Comparison of ENCODE assay signal across 26 mouse cellular contexts in genomic region chr11:119806539-119806938, GRCm38 (mm10).
DNase-seq lines count a peak whose midpoint lies in the region; ATAC-seq lines count a peak whose summit lies in the region.
"Had no signal": no experiment of that assay in that cellular context is flagged by ENCODE, and none has a peak within 500 bp of the region (broad histone marks: within the 10 kb centered on the region; RNA-seq: fewer than 3 reads in every experiment).

No protein-coding gene starts in this region.

- no peak overlapping the region for H3K4me2 ChIP-seq in hindbrain, embryonic 13.5 days
- H3K4me2 ChIP-seq in hindbrain, embryonic 11.5 days (replicated peaks; ENCODE audit: low read depth, low read length), result no peak overlapping the region
- H3K4me2 ChIP-seq in neural tube, embryonic 13.5 days, result no peak overlapping the region
- H3K4me2 ChIP-seq: embryonic facial prominence, embryonic 15.5 days; heart, embryonic 12.5 days; limb, embryonic 15.5 days; neural tube, embryonic 15.5 days; stomach, embryonic 15.5 days had no signal

- no peak for DNase-seq in hindbrain, embryonic 11.5 days (ENCODE audit: low spot score)
- no peak for DNase-seq in neural tube, embryonic 10.5 days (ENCODE audit: extremely low spot score, low spot score)
- peak; percentile 60 for DNase-seq in induced T-regulatory cell, adult 2 months (ENCODE audit: low read depth)
- no peak for DNase-seq in gastrocnemius, postnatal 10 days
- DNase-seq in left cerebral cortex, adult 9 months (ENCODE audit: low spot score in 2 of 2), result no peak
- DNase-seq: adrenal gland, postnatal 14 days; cerebellum, adult 11 months; cerebellum, postnatal 14 days; embryo, embryonic 11 days; gastrocnemius, adult 2 months; heart, adult 11 months; heart, postnatal 14 days; kidney, adult 8-10 months; kidney, postnatal 25 days; right cerebral cortex, postnatal 25 days; thymus, adult 18-20 months had no signal

- WGBS in hindbrain, embryonic 13.5 days, result 98% methylated on average over 8 of the region's 8 CpGs
- 97% methylated on average over 8 of the region's 8 CpGs for WGBS in hindbrain, embryonic 11.5 days
- 91% methylated on average over 8 of the region's 8 CpGs for WGBS in neural tube, embryonic 13.5 days

- no peaks in the 10 kb centered on the region for H3K9me3 ChIP-seq in hindbrain, embryonic 13.5 days
- H3K9me3 ChIP-seq in hindbrain, embryonic 11.5 days (ENCODE audit: control insufficient read depth, low read length), result no peaks in the 10 kb centered on the region
- no peaks in the 10 kb centered on the region for H3K9me3 ChIP-seq in neural tube, embryonic 13.5 days
- H3K9me3 ChIP-seq: embryonic facial prominence, embryonic 15.5 days; forebrain, embryonic 10.5 days; G1E; heart, embryonic 12.5 days; limb, embryonic 15.5 days; liver, embryonic 15.5 days; neural tube, embryonic 15.5 days; stomach, embryonic 15.5 days had no signal

- peak overlapping the region; percentile 80; the same call in 1 of the 2 replicates for H3K27ac ChIP-seq in hindbrain, embryonic 13.5 days
- no peak overlapping the region for H3K27ac ChIP-seq in hindbrain, embryonic 11.5 days (ENCODE audit: low read depth, low read length)
- peak overlapping the region; percentile 80; the same call in 1 of the 2 replicates for H3K27ac ChIP-seq in neural tube, embryonic 13.5 days (replicated peaks)
- H3K27ac ChIP-seq: embryonic facial prominence, embryonic 15.5 days; forebrain, embryonic 10.5 days; gastrocnemius, adult 2 months; limb, embryonic 15.5 days; liver, embryonic 15.5 days; stomach, embryonic 15.5 days had no signal

- no peak overlapping the region for H3K9ac ChIP-seq in hindbrain, embryonic 13.5 days
- H3K9ac ChIP-seq in hindbrain, embryonic 11.5 days (ENCODE audit: low read depth, low read length), result no peak overlapping the region
- no peak overlapping the region for H3K9ac ChIP-seq in neural tube, embryonic 13.5 days
- H3K9ac ChIP-seq: embryonic facial prominence, embryonic 15.5 days; heart, embryonic 12.5 days; limb, embryonic 15.5 days; liver, embryonic 15.5 days; neural tube, embryonic 15.5 days; stomach, embryonic 15.5 days had no signal

- no peaks in the 10 kb centered on the region for H3K36me3 ChIP-seq in hindbrain, embryonic 13.5 days
- no peaks in the 10 kb centered on the region for H3K36me3 ChIP-seq in hindbrain, embryonic 11.5 days (ENCODE audit: control insufficient read depth, insufficient read depth, low read length)
- no peaks in the 10 kb centered on the region for H3K36me3 ChIP-seq in neural tube, embryonic 13.5 days
- H3K36me3 ChIP-seq: stomach, embryonic 15.5 days had no signal

- no peaks in the 10 kb centered on the region for H3K27me3 ChIP-seq in hindbrain, embryonic 13.5 days
- H3K27me3 ChIP-seq in hindbrain, embryonic 11.5 days (ENCODE audit: control insufficient read depth, insufficient read depth, low read length), result no peaks in the 10 kb centered on the region
- no peaks in the 10 kb centered on the region for H3K27me3 ChIP-seq in neural tube, embryonic 13.5 days
- H3K27me3 ChIP-seq: embryonic facial prominence, embryonic 15.5 days; heart, embryonic 12.5 days; limb, embryonic 15.5 days; liver, embryonic 15.5 days; neural tube, embryonic 15.5 days; stomach, embryonic 15.5 days had no signal

- H3K4me1 ChIP-seq in hindbrain, embryonic 13.5 days (replicated peaks), result peaks cover 44% of the 10 kb centered on the region
- H3K4me1 ChIP-seq in hindbrain, embryonic 11.5 days (replicated peaks; ENCODE audit: control insufficient read depth, insufficient read depth, low read length), result no peaks in the 10 kb centered on the region
- peaks cover 69% of the 10 kb centered on the region for H3K4me1 ChIP-seq in neural tube, embryonic 13.5 days (replicated peaks)

- no peak overlapping the region for H3K4me3 ChIP-seq in hindbrain, embryonic 13.5 days
- no peak overlapping the region for H3K4me3 ChIP-seq in hindbrain, embryonic 11.5 days (ENCODE audit: low read depth, low read length)
- no peak overlapping the region for H3K4me3 ChIP-seq in neural tube, embryonic 13.5 days
- H3K4me3 ChIP-seq: embryonic facial prominence, embryonic 15.5 days; forebrain, embryonic 10.5 days; gastrocnemius, adult 2 months; heart, embryonic 12.5 days; limb, embryonic 15.5 days; liver, embryonic 15.5 days; neural tube, embryonic 15.5 days; stomach, embryonic 15.5 days had no signal

- no peak for ATAC-seq in hindbrain, embryonic 13.5 days (ENCODE audit: low FRiP score)
- ATAC-seq in hindbrain, embryonic 11.5 days (ENCODE audit: low FRiP score), result no peak
- no peak for ATAC-seq in neural tube, embryonic 13.5 days (ENCODE audit: low read depth)
